Mouse (Mus musculus): ENCODE results near the gene Ltbr. TPM values are rescaled to one million over a fixed set of nuclear protein-coding genes. Genes with fewer than 3 reads are reported as not detected.
"Not testable (repeated sequence)": the region's sequence is repeated elsewhere in the genome, so short reads cannot be mapped to it uniquely, and the experiment has no call there.

Gene Ltbr
- polyA plus RNA-seq, 1 experiment from 2014 or later, result 42.9 TPM

DNA sequence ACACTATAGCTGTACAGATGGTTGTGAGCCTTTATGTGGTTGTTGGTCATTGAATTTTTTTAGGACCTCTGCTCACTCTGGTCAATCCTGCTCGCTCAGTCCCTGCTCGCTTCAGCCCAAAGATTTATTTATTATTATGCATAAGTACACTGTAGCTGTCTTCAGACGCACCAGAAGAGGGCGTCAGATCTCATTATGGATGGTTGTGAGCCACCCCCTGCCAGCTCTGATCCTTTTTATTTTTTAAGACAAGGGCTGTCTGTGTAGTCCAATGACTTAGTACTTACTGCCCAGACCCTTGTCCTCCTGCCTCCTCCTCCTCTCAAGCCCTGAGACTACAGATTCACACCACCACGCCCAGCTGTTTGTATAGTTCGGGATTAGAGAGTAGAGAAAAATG lies 47.1 kb downstream of the Ltbr start:
- 60% methylated on average over 6 of the region's 6 CpGs for WGBS
- not testable (repeated sequence) for H3K36me3 ChIP-seq; H3K4me1 ChIP-seq; H3K9ac ChIP-seq; H3K4me3 ChIP-seq; ATAC-seq (ENCODE audit: extremely low read depth, insufficient number of reproducible peaks, low FRiP score, low TSS enrichment); H3K27ac ChIP-seq (replicated peaks); H3K9me3 ChIP-seq; H3K4me2 ChIP-seq
- H3K27me3 ChIP-seq (replicated peaks), result peaks cover 20% of the 10 kb centered on the region

DNA sequence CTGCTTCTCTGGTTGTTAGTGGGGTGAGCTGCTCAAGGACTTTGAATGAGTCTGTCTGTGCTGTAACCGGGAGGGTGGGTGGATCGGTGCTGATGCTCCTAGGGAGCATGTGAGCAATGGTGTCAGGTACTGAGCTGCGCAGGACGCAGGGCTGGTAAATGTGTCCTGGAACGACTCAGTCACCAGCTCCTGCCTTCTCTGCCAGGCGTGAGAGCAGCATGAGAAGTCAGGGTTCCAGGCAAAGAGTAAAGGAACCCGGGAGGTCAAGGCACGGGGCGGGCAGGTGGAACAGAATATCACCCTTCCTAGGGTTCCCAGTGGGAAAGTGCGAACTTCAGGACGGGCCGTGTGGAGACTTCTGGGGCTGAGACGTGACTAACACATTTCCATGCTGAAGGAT lies 47.6 kb downstream of the Ltbr start:
- H3K4me2 ChIP-seq, result no peak overlapping the region
- H3K9me3 ChIP-seq, result no peaks in the 10 kb centered on the region
- H3K4me3 ChIP-seq, result no peak overlapping the region
- H3K27me3 ChIP-seq (replicated peaks), result peaks cover 20% of the 10 kb centered on the region
- no peak for ATAC-seq (ENCODE audit: extremely low read depth, insufficient number of reproducible peaks, low FRiP score, low TSS enrichment)
- no peak overlapping the region for H3K27ac ChIP-seq (replicated peaks)
- no peaks in the 10 kb centered on the region for H3K36me3 ChIP-seq
- 53% methylated on average over 13 of the region's 13 CpGs for WGBS
- no peak overlapping the region for H3K9ac ChIP-seq
- no peaks in the 10 kb centered on the region for H3K4me1 ChIP-seq

DNA sequence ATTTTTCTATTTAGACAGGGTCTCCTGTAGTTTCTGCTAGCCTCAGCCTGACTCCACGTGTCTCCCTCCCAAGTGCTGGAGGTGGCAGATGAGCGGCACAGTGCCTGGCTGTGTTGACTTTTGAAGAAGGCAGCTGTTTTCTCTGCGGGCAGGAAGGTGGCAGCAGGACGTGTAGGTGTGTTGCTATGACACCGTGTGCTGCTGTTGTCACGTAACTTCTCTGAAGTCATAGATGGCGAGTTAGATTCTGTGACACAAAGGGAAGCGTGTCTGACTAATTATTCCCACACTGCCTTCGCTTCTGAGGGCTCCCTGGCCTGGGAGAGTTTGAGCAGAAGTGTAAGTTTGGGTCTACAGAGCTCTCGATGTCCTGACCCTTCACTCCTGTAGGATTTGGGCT lies 48.4 kb downstream of the Ltbr start:
- H3K4me3 ChIP-seq, result no peak overlapping the region
- 44% methylated on average over 10 of the region's 10 CpGs for WGBS
- ATAC-seq (ENCODE audit: extremely low read depth, insufficient number of reproducible peaks, low FRiP score, low TSS enrichment), result no peak

DNA sequence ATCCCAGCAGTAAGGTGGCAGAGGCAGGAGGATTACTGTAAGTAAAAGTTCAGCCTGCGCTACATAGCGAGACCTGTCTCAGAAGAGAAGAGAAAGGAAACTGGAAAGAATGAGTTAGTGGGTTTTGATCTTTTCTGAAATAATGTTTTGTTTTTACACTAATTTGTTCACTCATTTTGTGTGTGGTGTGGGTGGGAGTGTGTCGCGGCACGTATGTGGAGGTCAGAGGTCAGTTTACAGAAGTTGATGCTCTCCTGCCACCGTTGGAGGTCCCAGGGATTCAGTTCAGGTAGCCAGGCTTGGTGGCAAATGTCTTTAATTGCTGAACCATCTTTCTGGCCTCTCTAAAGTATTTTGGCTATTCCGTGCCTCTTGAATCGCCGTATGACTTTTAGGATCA lies 49.5 kb downstream of the Ltbr start:
- Histone ChIP-seq H3K27me3 (replicated peaks) (peaks cover 13% of the 10 kb centered on the region; the same call in 1 of the 2 replicates), H3K4me2 (no peak overlapping the region), H3K4me1 (no peaks in the 10 kb centered on the region), H3K36me3 (no peaks in the 10 kb centered on the region), H3K9me3 (no peaks in the 10 kb centered on the region), H3K27ac (replicated peaks) (no peak overlapping the region), H3K9ac (no peak overlapping the region), H3K4me3 (no peak overlapping the region)
- ATAC-seq (ENCODE audit: extremely low read depth, insufficient number of reproducible peaks, low FRiP score, low TSS enrichment), result no peak
- 81% methylated on average over 9 of the region's 9 CpGs for WGBS

More for the DNA sequence above, 48.4 kb downstream of the Ltbr start:
- Histone ChIP-seq H3K4me1 (no peaks in the 10 kb centered on the region), H3K4me2 (no peak overlapping the region), H3K27me3 (replicated peaks) (peaks cover 13% of the 10 kb centered on the region; the same call in 1 of the 2 replicates), H3K9ac (no peak overlapping the region), H3K36me3 (no peaks in the 10 kb centered on the region), H3K9me3 (no peaks in the 10 kb centered on the region), H3K27ac (replicated peaks) (no peak overlapping the region)

DNA sequence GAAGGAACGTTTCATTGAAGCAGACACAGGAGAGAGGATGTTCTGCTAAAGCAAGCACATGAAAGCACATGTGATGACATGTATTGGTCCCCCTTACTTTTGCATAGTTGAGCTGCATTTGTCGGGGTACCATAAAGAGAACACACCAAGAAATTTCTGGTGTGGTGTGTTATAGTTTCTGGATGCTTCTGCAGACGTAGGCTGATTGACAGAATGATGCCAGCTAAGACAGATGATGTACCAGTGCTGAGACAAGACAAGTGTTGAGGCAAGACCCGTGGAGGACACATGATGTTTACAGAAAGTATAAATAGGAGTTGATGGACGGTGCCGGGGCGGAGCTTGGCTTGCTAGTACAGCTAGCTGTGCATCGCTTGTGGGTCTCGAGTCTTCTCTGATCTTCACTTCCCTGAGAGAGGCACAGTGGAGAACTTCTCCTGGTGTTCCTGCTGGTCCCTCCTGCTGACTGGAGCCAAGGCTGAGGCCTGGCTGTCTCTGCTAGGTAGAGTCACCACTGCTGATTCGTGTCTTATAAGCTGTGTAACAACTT lies 53.6 kb downstream of the Ltbr start:
- H3K9me3 ChIP-seq, result no peaks in the 10 kb centered on the region
- H3K36me3 ChIP-seq, result no peaks in the 10 kb centered on the region
- 71% methylated on average over 10 of the region's 10 CpGs for WGBS

More for the DNA sequence above, 53.6 kb downstream of the Ltbr start:
- H3K4me3 ChIP-seq, result no peak overlapping the region
- no peak overlapping the region for H3K4me2 ChIP-seq
- no peak for ATAC-seq (ENCODE audit: extremely low read depth, insufficient number of reproducible peaks, low FRiP score, low TSS enrichment)
- no peaks in the 10 kb centered on the region for H3K4me1 ChIP-seq
- no peaks in the 10 kb centered on the region for H3K27me3 ChIP-seq (replicated peaks)
- H3K27ac ChIP-seq (replicated peaks), result no peak overlapping the region
- H3K9ac ChIP-seq, result no peak overlapping the region

Other genes starting within 250 kb of the Ltbr start
- gene Lpar5, start 246.0 kb downstream of the Ltbr start, polyA plus RNA-seq (2015; fragmentation: Nextera tagmentation; extraction: Ambion mirVana), result 0.24 and 0.63 TPM in 2 replicates
- 57.5 and 67.0 TPM in 2 replicates for gene Chd4, start 217.9 kb downstream of the Ltbr start, polyA plus RNA-seq (2015; fragmentation: Nextera tagmentation; extraction: Ambion mirVana)
- 42.7 and 48.1 TPM in 2 replicates for gene Nop2, start 182.0 kb downstream of the Ltbr start, polyA plus RNA-seq (2015; fragmentation: Nextera tagmentation; extraction: Ambion mirVana)
- 9.4 and 9.5 TPM in 2 replicates for gene Iffo1, start 168.6 kb downstream of the Ltbr start, polyA plus RNA-seq (2015; fragmentation: Nextera tagmentation; extraction: Ambion mirVana)
- 4,266 and 4,534 TPM in 2 replicates for gene Gapdh, start 147.4 kb downstream of the Ltbr start, polyA plus RNA-seq (2015; fragmentation: Nextera tagmentation; extraction: Ambion mirVana)
- 80.3 and 81.8 TPM in 2 replicates for gene Ncapd2, start 122.2 kb downstream of the Ltbr start, polyA plus RNA-seq (2015; fragmentation: Nextera tagmentation; extraction: Ambion mirVana)
- gene Mrpl51, start 122.1 kb downstream of the Ltbr start, polyA plus RNA-seq (2015; fragmentation: Nextera tagmentation; extraction: Ambion mirVana), result 219 and 251 TPM in 2 replicates
- gene Vamp1, start 98.3 kb downstream of the Ltbr start, polyA plus RNA-seq (2015; fragmentation: Nextera tagmentation; extraction: Ambion mirVana), result 4.4 and 4.7 TPM in 2 replicates
- gene Tapbpl, start 82.0 kb downstream of the Ltbr start, polyA plus RNA-seq (2015; fragmentation: Nextera tagmentation; extraction: Ambion mirVana), result 3.4 and 4.2 TPM in 2 replicates
- 2.0 TPM in 2 replicates for gene Cd27, start 76.9 kb downstream of the Ltbr start, polyA plus RNA-seq (2015; fragmentation: Nextera tagmentation; extraction: Ambion mirVana)
- gene Tuba3a, start 27.8 kb downstream of the Ltbr start, polyA plus RNA-seq (2015; fragmentation: Nextera tagmentation; extraction: Ambion mirVana), result 0.16 TPM in 1 of 2 replicates, not detected in the other
- gene Scnn1a, start 6.8 kb upstream of the Ltbr start, polyA plus RNA-seq (2015; fragmentation: Nextera tagmentation; extraction: Ambion mirVana), result 0.63 and 0.69 TPM in 2 replicates
- gene Tnfrsf1a, start 35.5 kb upstream of the Ltbr start, polyA plus RNA-seq (2015; fragmentation: Nextera tagmentation; extraction: Ambion mirVana), result 39.0 and 43.8 TPM in 2 replicates
- gene Plekhg6, start 66.9 kb upstream of the Ltbr start, polyA plus RNA-seq (2015; fragmentation: Nextera tagmentation; extraction: Ambion mirVana), result 0.10 and 0.11 TPM in 2 replicates
- gene Cd9, start 180.9 kb upstream of the Ltbr start, polyA plus RNA-seq (2015; fragmentation: Nextera tagmentation; extraction: Ambion mirVana), result 79.6 and 84.5 TPM in 2 replicates
- gene Vwf, start 232.9 kb upstream of the Ltbr start, polyA plus RNA-seq (2015; fragmentation: Nextera tagmentation; extraction: Ambion mirVana), result 13.6 and 16.8 TPM in 2 replicates